Mouse (Mus musculus): Measurements from ENCODE around the gene Pdxdc1.
"Not testable (repeated sequence)": the region's sequence is repeated elsewhere in the genome, so short reads cannot be mapped to it uniquely, and the experiment has no call there.

Gene Pdxdc1

GRCm38 (mm10) chr16:13902888-13903483, at the start of gene Pdxdc1, which contains the start of gene Mpv17l:
Gene Pdxdc1 (minus strand): TSS chr16:13903131.
Gene Mpv17l (plus strand): TSS chr16:13903161.
- DNase-seq (ENCODE audit: low spot score): peak; percentile 99

- DNase-seq (ENCODE audit: low spot score): no peak
Observed at GRCm38 (mm10) chr16:13951245-13951644, 48.3 kb upstream of the Pdxdc1 start.

DNA sequence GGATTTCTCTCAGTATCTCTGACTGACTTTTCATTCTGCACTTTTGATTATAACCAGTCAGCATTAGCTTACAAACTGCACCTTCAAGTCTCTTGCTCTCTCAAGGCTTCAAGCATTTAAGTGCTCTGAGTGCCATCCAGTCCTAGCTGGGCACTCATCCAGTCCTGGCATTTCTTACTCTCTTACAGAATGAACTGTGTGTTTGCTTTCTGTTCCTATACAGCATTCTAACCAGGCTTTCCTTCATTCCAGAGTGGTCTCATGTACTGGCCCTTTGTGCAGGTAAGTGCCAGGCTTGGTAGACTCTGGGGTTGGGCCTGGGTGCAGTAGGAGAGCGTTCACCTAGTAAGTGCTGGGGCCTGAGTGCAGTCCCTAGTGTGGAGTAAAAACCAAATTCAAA, 43.4 kb upstream of the Pdxdc1 start:
- DNase-seq (ENCODE audit: low spot score): no peak

GRCm38 (mm10) chr16:13945153-13945552, 42.2 kb upstream of the Pdxdc1 start:
- no peak for DNase-seq (ENCODE audit: low spot score)

DNA sequence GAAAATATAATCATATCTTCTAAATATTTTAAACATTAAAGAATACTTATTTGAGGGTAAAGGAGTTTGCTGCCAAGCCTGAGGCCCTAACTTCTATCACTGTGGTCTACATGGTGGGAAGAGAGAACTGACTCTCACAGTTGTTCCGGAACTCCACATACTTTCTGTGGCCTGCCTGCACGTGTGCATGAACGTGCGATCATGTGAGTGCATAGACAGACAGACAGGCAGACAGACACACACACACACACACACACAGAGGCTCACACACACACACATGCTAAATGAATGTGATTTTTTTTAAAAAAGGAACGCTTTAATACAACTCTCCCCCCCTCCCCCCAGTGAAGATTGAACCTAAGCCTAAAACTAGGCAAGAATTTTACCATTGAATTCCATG, 41.8 kb upstream of the Pdxdc1 start:
- no peak for DNase-seq (ENCODE audit: low spot score)

GRCm38 (mm10) chr16:13944178-13944577, 41.2 kb upstream of the Pdxdc1 start:
- no peak for DNase-seq (ENCODE audit: low spot score)

GRCm38 (mm10) chr16:13940847-13941395, 38.0 kb upstream of the Pdxdc1 start:
- DNase-seq (ENCODE audit: low spot score): no peak

DNA sequence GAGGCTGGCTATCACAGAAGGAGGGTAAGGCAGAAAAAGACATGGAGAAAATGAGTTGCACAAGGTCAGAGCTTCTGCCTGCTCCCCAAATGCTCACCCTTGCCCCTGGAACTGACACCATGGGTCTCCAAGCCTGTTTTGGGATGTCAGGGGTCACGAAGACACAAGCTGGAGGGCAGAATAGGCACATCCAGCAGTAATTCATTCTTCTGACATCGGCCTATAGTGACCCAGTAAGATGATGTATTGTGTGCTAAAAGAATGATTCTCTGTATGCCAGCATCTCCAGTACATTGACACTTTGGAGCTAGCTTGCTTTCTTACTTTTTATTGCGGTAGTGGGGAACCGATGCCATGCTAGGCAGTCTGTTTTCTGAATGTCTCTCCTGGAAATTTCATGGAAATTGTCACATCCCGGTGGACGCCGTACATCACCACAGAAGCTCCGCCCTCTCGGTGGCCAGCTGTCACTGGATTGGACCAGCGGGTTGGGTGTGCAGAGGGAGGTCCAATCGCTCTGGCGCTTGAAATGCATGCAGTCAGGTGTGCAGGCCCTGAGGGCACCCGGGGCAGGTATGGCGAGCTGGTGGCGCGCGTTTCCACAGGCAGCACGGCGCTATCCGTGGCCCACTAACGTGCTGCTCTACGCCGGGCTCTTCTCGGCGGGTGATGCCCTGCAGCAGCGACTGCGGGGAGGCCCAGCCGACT, 37.4 kb upstream of the Pdxdc1 start:
- no peak for DNase-seq (ENCODE audit: low spot score)

DNA sequence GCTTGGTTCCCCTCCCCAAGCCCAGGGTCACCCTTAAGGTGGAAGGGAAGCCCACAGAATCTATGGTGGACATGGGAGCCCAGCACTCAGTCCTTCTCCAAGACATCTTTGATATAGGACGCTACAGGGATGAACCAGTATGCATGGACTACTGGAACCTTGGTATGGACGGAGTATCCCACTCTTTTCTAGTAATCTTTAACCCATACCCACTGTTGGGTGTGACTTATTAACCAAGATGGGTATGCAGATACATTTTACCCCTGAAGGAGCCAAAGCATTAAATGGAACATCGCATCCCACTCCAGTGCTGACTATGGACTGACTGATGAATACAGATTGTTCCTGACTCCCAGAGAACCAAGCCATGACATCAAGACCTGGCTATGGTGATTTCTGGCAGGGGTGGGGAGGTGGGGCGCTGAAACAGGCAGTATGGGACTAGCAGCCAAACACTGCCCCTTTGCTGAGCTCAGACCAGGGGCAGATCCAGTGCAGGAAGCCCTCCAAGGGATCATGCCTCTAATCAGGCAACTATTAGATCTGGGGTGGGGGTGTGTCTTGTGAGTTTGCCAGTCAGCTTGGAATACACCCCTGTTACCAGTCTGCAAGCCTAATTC, 24.6 kb upstream of the Pdxdc1 start:
- DNase-seq (ENCODE audit: low spot score): no peak

DNA sequence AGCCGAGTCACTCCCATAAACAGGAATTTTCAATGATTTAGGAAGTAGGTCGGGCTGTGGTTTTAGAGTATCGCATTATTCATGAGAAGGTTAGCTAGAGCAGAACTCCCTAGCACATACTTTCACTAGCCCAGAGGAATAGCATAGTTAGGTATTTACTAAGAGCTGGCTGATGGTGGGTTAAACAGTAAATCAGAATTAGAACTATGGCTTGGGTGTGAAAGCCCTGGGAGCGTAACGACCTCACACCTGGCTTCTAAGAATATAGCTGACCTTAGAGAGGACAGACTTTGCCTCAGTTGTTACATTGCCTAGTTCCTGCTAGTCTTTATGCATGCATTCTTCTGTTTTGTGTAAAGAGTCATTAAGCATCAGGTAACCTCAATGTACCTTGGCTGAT, 20.0 kb upstream of the Pdxdc1 start:
- DNase-seq (ENCODE audit: low spot score): not testable (repeated sequence)

DNA sequence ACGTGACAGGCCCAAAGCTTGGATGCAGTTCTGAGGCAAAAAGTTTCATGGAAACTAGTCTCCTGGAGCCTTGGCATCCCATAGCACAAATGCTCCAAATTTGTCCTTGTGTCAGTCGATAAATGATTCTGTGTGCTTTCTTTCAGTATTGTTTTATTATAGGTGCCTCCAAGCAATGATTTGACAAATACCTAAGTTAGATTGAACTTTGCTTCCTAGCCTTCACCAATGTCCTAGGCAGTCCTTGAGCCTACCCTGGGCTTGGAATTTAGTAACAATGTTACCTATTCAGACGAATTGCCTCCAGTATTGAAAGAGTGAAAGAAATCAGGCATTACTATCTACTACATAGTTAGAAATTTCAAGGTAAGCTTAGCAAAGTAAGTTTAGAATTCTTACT, 19.6 kb upstream of the Pdxdc1 start:
- DNase-seq (ENCODE audit: low spot score): not testable (repeated sequence)

DNA sequence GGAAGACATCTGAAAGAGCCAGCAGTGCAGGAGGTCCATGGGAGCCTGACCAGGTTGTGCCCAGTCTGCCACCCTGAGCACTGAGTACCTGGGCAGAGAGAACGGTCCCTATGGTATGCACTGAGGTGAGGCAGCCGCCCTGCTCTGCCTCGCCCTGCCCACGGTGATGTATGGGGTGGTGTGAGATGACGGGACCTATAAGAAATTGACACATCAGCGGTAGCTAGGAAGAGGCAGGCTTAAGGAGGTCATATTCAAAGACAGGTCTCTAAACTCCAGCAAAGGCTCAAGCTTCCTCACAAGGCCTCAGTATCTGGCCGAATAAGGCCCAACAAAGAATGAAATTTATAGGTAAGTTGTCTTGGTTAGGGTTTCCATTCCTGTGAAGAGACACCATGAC, 18.9 kb upstream of the Pdxdc1 start:
- no peak for DNase-seq (ENCODE audit: low spot score)

DNA sequence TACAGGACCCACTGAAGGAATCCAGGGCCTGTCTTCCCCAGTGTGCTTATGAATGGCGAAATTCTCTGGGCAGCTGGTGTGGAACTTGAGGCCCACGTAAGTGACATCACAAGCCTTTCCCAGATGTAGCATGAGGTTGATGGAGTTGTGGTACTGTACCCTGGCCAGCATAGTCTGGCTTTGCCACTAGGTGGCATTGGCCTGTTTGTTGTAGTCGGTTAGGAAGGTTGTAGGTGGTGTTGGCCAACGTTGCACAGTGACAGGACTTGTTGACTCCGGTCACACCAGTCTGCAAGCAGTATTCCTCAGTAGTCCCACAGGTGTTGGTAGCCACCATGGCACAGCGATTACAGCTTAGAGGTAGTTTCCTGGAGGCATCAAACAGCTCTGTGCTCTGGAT, 18.1 kb upstream of the Pdxdc1 start:
- no peak for DNase-seq (ENCODE audit: low spot score)

- no peak for DNase-seq (ENCODE audit: low spot score)
Observed at GRCm38 (mm10) chr16:13920093-13920492, 17.2 kb upstream of the Pdxdc1 start.

DNA sequence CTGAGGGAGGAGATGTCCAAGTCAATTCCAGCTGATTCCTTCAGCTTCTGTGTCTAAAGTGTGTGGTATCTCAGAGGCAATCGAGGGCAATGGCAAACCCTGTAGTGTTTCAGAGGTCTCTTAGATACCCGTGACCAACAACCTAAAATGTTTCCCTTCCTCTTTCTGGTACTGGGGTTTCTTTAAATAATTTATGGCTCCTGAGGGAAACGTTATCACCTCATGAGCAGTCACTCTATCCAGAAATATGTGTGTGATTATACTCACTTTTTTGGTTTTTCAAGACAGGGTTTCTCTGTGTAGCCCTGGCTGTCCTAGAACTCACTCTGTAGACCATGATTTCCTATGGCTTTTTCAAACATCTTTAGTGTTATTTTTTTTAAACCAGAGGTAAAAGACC, 4.4 kb upstream of the Pdxdc1 start:
- no peak for DNase-seq (ENCODE audit: low spot score)

- no peak for DNase-seq (ENCODE audit: low spot score)
Observed at GRCm38 (mm10) chr16:13903488-13903887, 557 bp upstream of the Pdxdc1 start.

DNA sequence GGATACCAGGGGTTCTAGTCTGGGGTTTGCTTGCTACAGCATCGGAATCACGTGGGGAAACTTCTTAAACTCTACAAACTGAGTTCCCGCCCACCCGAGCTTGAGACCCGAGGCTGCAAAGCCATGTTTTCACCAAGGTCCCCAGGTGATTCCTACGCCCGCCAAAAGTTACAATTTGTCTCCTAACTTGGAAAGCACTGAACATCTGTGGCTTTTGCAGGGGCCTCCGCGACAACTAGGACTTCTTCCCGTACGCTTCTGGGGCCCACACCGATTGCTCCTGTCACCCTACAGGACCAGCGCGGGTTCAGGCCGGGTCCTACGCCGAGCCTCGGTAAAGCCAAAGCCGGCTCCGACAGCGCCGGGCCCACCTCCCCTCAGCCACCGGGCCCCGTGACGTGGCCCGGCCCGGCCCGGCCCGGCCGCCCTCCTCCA, 517 bp downstream of the Pdxdc1 start:
- no peak for DNase-seq (ENCODE audit: low spot score)

DNA sequence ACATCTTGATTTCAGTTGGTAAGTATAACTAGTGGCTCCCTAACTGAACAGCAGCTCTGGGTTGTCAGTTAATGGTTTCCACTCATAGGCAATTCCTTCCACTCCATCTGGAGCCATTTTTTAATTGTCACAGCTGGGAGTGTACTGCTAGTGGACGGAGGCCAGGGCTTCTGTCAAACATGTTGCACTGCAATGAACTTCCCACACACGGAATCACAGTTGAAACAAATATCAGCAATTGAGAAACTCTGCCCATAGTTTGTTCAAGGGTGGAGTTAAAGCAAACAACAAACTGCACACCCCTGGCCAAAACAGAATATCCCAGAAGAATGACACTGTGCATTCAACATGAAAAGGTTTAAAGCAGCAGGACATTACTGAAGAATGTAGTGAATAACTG, 4.0 kb downstream of the Pdxdc1 start:
- no peak for DNase-seq (ENCODE audit: low spot score)

DNA sequence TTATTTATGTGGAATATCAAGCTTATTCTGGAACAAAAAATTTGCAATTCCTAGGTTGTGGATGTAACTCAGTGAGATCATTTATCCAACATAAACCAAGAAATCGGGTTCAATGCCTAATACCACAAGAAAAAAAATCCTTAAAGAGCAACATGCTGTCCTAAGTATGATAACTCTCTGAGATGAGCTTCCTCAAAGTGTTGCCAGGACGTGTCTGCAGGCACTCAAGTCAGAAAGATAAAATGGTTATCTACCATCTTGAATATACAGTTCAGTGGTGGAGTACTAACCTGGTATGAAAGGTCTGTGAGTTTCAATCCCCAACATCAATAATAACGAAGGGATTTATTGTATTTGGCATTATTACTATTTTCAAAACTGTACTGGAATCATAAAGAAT, 6.6 kb downstream of the Pdxdc1 start:
- DNase-seq (ENCODE audit: low spot score): no peak

DNA sequence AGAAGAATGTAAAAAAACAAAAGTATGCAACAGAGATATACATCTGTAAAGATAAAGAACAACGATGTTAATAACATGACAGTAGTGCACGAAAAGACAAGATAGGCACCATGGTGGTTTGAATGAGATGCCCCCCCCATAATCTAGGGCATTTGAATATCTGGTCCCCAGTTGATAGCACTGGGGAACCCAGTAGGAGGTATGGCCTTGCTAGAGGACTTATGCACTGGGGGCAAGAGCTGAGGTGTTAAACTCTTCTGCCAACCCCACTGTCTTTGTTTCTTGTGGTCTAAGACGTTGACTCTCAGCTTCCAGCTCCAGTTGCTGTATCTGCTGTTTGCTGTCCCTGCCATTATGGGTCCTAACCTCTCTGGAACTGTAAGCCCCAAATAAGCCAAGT, 7.2 kb downstream of the Pdxdc1 start:
- DNase-seq (ENCODE audit: low spot score): no peak

DNA sequence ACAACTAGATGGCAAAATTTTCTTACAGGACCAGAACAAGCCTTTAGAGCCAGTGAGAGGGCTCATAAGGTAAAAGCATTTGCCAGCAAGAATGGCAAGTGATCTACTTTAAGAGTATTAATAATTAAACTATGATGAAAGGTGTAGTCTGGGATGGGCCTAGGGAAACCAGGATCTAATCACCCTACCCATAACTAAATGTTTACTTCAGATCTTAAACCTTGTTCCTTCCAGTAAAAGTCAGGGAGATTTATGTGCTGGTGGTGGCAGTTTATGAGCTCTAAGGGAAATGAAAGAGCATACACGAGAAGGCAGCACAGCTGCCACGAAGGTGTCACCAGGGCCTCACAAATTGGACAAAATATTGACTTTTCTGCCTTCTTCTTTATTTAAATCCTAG, 8.8 kb downstream of the Pdxdc1 start:
- DNase-seq (ENCODE audit: low spot score): no peak

DNA sequence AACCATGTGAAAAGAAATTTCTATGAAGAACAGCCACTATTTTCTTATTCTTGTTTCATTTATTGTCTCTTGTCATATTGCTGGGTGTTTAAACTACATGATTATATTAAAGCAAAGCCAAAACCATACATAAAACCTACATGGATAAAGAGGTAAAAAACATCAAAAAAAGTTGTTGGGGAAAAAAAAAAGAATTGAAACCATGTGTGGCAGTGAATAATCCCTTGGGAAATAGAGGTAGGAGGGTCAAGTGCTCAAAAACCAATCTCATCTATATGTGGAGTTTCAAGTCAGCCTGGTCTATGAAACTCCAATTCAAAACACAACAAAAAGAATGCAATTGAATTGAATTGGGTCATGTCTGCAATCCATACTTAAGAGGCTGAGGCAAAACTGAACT, 10.1 kb downstream of the Pdxdc1 start:
- no peak for DNase-seq (ENCODE audit: low spot score)

DNA sequence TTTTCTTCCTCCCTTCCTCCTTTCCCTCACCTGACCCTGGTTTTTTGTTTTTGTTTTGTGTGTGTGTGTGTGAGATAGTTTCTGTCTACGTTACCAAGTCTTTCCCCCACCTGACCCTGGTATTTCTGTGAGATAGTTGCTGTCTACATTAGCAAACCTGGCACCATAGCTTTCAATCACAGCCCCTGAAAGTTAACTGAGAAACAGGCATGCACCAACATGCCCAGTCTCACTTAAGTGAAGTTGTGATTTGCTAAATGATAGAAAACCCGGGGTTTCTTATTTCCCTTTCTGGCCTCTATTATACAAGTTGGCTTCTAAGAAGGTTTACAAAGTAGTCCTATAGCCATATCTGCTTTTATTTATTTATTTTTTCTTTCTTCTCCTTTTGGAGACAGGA, 12.5 kb downstream of the Pdxdc1 start:
- no peak for DNase-seq (ENCODE audit: low spot score)

Data from spleen, adult 12 weeks (tissue).